Mouse (Mus musculus): ENCODE data around the gene Gm10715. TPM values are rescaled to one million over a fixed set of nuclear protein-coding genes. Genes with fewer than 3 reads are reported as not detected.
"Not testable (repeated sequence)": the region's sequence is repeated elsewhere in the genome, so short reads cannot be mapped to it uniquely, and the experiment has no call there.

Gm10715 gene
- polyA plus RNA-seq, 1 experiment from 2014 or later = not detected

GRCm38 (mm10) chr9:3012054-3012621 is 24.5 kb upstream of the Gm10715 start:
- not testable (repeated sequence) for ATAC-seq (ENCODE audit: low FRiP score, low TSS enrichment); H3K36me3 ChIP-seq (ENCODE audit: control insufficient read depth, insufficient read depth, low read length); H3K27ac ChIP-seq (replicated peaks); H3K9ac ChIP-seq (ENCODE audit: low read length); H3K4me3 ChIP-seq (ENCODE audit: low read depth, low read length); H3K27me3 ChIP-seq (ENCODE audit: control insufficient read depth, insufficient read depth, low read length); DNase-seq (ENCODE audit: low spot score); H3K4me1 ChIP-seq (replicated peaks; ENCODE audit: control insufficient read depth, insufficient read depth); H3K9me3 ChIP-seq (ENCODE audit: control insufficient read depth, low read length); H3K4me2 ChIP-seq (replicated peaks; ENCODE audit: low read depth)
- 87% methylated on average over 2 of the region's 7 CpGs for WGBS

GRCm38 (mm10) chr9:3012733-3013279 is 23.9 kb upstream of the Gm10715 start, which contains the start of gene Gm10721:
Gene Gm10721 (plus strand): TSS chr9:3013140.
- H3K4me3 ChIP-seq (ENCODE audit: low read depth, low read length); H3K9me3 ChIP-seq (ENCODE audit: control insufficient read depth, low read length); DNase-seq (ENCODE audit: low spot score); H3K4me1 ChIP-seq (replicated peaks; ENCODE audit: control insufficient read depth, insufficient read depth); H3K27ac ChIP-seq (replicated peaks); H3K27me3 ChIP-seq (ENCODE audit: control insufficient read depth, insufficient read depth, low read length); H3K4me2 ChIP-seq (replicated peaks; ENCODE audit: low read depth); H3K9ac ChIP-seq (ENCODE audit: low read length); H3K36me3 ChIP-seq (ENCODE audit: control insufficient read depth, insufficient read depth, low read length): not testable (repeated sequence)
- no CpG with 5 or more reads among the region's 11 CpGs for WGBS
- peak; percentile 66 for ATAC-seq (ENCODE audit: low FRiP score, low TSS enrichment)

GRCm38 (mm10) chr9:3015354-3015753 is 21.3 kb upstream of the Gm10715 start, which contains the start of gene Gm10720:
Gene Gm10720 (plus strand): TSS chr9:3015654.
- DNase-seq (ENCODE audit: low spot score); H3K4me2 ChIP-seq (replicated peaks; ENCODE audit: low read depth); H3K4me1 ChIP-seq (replicated peaks; ENCODE audit: control insufficient read depth, insufficient read depth); H3K9me3 ChIP-seq (ENCODE audit: control insufficient read depth, low read length); H3K36me3 ChIP-seq (ENCODE audit: control insufficient read depth, insufficient read depth, low read length); H3K27ac ChIP-seq (replicated peaks); H3K4me3 ChIP-seq (ENCODE audit: low read depth, low read length); ATAC-seq (ENCODE audit: low FRiP score, low TSS enrichment); H3K9ac ChIP-seq (ENCODE audit: low read length); H3K27me3 ChIP-seq (ENCODE audit: control insufficient read depth, insufficient read depth, low read length): not testable (repeated sequence)
- 62% methylated on average over 4 of the region's 9 CpGs for WGBS

- H3K27me3 ChIP-seq (ENCODE audit: control insufficient read depth, insufficient read depth, low read length); DNase-seq (ENCODE audit: low spot score); H3K4me1 ChIP-seq (replicated peaks; ENCODE audit: control insufficient read depth, insufficient read depth); H3K9me3 ChIP-seq (ENCODE audit: control insufficient read depth, low read length); H3K4me3 ChIP-seq (ENCODE audit: low read depth, low read length); H3K9ac ChIP-seq (ENCODE audit: low read length); H3K27ac ChIP-seq (replicated peaks); H3K4me2 ChIP-seq (replicated peaks; ENCODE audit: low read depth); H3K36me3 ChIP-seq (ENCODE audit: control insufficient read depth, insufficient read depth, low read length); ATAC-seq (ENCODE audit: low FRiP score, low TSS enrichment): not testable (repeated sequence)
- WGBS = 70% methylated on average over 4 of the region's 6 CpGs
Observed at GRCm38 (mm10) chr9:3015896-3016295, 20.8 kb upstream of the Gm10715 start.

- not testable (repeated sequence) for ATAC-seq (ENCODE audit: low FRiP score, low TSS enrichment)
Observed at GRCm38 (mm10) chr9:3017108-3017507, 19.6 kb upstream of the Gm10715 start, which contains the start of gene Gm10719. Gene Gm10719 (plus strand): TSS chr9:3017408.

GRCm38 (mm10) chr9:3018944-3019343 is 17.7 kb upstream of the Gm10715 start:
- 62% methylated on average over 9 of the region's 9 CpGs for WGBS
- DNase-seq (ENCODE audit: low spot score) = not testable (repeated sequence)

More at GRCm38 (mm10) chr9:3017108-3017507, 19.6 kb upstream of the Gm10715 start, which contains the start of gene Gm10719:
- not testable (repeated sequence) for H3K9me3 ChIP-seq (ENCODE audit: control insufficient read depth, low read length); H3K4me2 ChIP-seq (replicated peaks; ENCODE audit: low read depth); H3K27ac ChIP-seq (replicated peaks); H3K27me3 ChIP-seq (ENCODE audit: control insufficient read depth, insufficient read depth, low read length); H3K9ac ChIP-seq (ENCODE audit: low read length); H3K4me3 ChIP-seq (ENCODE audit: low read depth, low read length); H3K4me1 ChIP-seq (replicated peaks; ENCODE audit: control insufficient read depth, insufficient read depth); DNase-seq (ENCODE audit: low spot score); H3K36me3 ChIP-seq (ENCODE audit: control insufficient read depth, insufficient read depth, low read length)
- WGBS = 100% methylated on average over 1 of the region's 9 CpGs

GRCm38 (mm10) chr9:3019835-3020727 is 16.6 kb upstream of the Gm10715 start:
- DNase-seq (ENCODE audit: low spot score); H3K9me3 ChIP-seq (ENCODE audit: control insufficient read depth, low read length); H3K4me3 ChIP-seq (ENCODE audit: low read depth, low read length); H3K4me2 ChIP-seq (replicated peaks; ENCODE audit: low read depth); H3K27me3 ChIP-seq (ENCODE audit: control insufficient read depth, insufficient read depth, low read length); H3K36me3 ChIP-seq (ENCODE audit: control insufficient read depth, insufficient read depth, low read length); H3K4me1 ChIP-seq (replicated peaks; ENCODE audit: control insufficient read depth, insufficient read depth); H3K9ac ChIP-seq (ENCODE audit: low read length); H3K27ac ChIP-seq (replicated peaks): not testable (repeated sequence)
- 80% methylated on average over 11 of the region's 19 CpGs for WGBS
- ATAC-seq (ENCODE audit: low FRiP score, low TSS enrichment) = 0 out of 2 replicates have a peak, but pooled peaks have one; percentile 54

More at GRCm38 (mm10) chr9:3018944-3019343, 17.7 kb upstream of the Gm10715 start:
- not testable (repeated sequence) for H3K36me3 ChIP-seq (ENCODE audit: control insufficient read depth, insufficient read depth, low read length); H3K9me3 ChIP-seq (ENCODE audit: control insufficient read depth, low read length); ATAC-seq (ENCODE audit: low FRiP score, low TSS enrichment); H3K27me3 ChIP-seq (ENCODE audit: control insufficient read depth, insufficient read depth, low read length); H3K4me2 ChIP-seq (replicated peaks; ENCODE audit: low read depth); H3K4me3 ChIP-seq (ENCODE audit: low read depth, low read length); H3K9ac ChIP-seq (ENCODE audit: low read length); H3K4me1 ChIP-seq (replicated peaks; ENCODE audit: control insufficient read depth, insufficient read depth); H3K27ac ChIP-seq (replicated peaks)

GRCm38 (mm10) chr9:3022316-3023008 is 14.2 kb upstream of the Gm10715 start:
- not testable (repeated sequence) for H3K4me3 ChIP-seq (ENCODE audit: low read depth, low read length); H3K4me1 ChIP-seq (replicated peaks; ENCODE audit: control insufficient read depth, insufficient read depth); H3K9me3 ChIP-seq (ENCODE audit: control insufficient read depth, low read length); H3K27me3 ChIP-seq (ENCODE audit: control insufficient read depth, insufficient read depth, low read length); H3K4me2 ChIP-seq (replicated peaks; ENCODE audit: low read depth); H3K27ac ChIP-seq (replicated peaks); H3K36me3 ChIP-seq (ENCODE audit: control insufficient read depth, insufficient read depth, low read length); DNase-seq (ENCODE audit: low spot score); ATAC-seq (ENCODE audit: low FRiP score, low TSS enrichment); H3K9ac ChIP-seq (ENCODE audit: low read length)
- WGBS = 73% methylated on average over 9 of the region's 13 CpGs

Measured in stomach, postnatal 0 days (tissue).